Mouse (Mus musculus) brain, adult 2 months (tissue): ENCODE measurements around the gene Atcay.
"Not testable (repeated sequence)": the region's sequence is repeated elsewhere in the genome, so short reads cannot be mapped to it uniquely, and the experiment has no call there.

Experiments
- DNase-seq: peaks from one replicate; pipeline ENCODE4 v3.0.0; 2011; ENCODE audit warnings: low read depth, low spot score

Atcay gene

DNA sequence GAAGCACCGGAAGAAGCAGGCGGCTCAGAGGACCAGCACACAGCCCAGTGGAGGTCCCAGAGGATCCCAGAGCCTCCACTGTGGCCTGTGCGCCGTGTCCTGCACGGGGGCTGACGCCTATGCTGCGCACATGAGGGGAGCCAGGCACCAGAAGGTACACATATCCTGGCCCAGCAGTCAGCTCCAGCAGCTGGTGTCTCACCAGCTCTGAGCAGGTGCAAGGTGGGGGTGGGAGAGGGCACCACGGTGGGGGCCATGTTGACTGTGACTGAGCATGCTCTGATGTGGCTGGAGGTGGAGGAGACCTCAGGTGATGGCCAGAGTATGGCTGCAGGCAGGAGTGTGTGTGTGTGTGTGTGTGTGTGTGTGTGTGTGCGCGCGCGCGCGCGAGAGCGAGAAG lies 11.4 kb upstream of the Atcay start:
- DNase-seq, result no peak

DNA sequence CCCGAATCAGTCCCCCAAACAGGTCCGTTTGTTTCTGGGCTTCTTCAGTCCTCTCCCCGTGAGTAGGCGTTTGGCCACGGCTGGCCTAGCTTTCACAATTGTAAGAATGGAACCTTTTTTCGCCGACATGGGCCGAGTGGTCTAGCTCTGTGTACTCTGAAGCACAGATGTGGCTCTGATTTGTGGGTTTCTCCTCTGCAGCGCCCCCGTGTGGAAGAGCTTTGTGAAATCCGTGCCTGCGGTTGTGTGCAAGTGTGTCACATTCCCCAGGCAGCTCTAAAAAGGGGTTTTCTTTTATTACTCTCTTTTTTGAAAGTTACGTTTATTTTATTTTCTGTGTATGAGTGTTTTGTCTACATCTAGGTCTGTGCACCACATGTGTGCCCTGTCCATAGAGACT lies 10.2 kb upstream of the Atcay start:
- DNase-seq, result peak; percentile 84

DNA sequence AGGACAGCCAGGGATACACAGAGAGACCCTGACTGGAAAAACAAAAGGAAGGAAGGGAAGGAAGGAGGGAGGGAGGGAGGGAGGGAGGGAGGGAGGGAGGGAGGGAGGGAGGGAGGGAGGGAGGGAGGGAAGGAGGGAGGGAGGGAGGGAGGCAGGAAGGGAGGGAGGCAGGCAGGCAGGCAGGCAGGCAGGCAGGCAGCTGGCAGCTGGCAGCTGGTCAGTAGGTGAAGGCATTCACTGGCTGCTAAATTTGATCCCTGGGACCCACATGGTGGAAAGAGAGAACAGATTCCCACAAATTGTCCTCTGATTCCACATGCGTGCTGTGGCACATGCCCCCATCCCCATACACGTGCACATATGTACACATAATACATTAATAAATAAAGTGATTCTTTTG lies 8.0 kb upstream of the Atcay start:
- no peak for DNase-seq

DNA sequence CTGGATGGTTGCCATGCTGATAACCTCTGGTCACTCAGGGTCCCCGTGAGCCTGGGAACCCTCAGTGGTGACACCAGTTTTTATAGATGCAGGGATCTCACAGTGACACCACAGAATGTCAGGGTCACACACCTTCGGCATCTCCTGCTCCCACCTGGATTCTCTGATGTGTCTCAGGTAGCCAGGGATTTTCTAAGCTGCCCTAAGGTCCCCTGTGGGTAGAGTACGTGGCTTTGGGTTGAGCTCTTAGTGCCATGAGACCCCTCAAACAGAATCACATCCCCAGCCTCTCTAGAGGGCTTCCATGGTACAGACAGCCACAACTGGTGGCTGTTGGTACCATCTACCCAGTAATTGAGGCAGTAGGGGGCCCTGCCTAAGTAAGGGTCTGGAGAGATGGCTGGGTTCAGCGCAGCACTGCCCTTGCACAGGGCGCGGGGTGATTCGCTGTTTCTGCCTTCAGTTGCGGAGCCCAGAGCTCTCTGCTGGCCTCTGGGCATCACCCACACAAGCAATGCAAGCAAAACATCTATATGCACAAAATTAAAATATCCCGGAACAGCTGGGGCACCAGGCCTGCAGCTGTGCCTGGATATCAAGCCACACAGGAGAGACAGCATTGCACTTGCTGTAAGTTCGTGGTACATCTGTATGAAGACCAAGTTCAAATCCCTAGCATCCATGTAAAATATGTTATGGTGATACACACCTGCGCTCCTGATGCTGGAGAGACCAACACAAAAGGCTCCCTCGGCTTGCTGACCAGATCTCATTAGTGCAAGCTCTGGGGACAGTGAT lies 6.0 kb upstream of the Atcay start:
- DNase-seq, result no peak

DNA sequence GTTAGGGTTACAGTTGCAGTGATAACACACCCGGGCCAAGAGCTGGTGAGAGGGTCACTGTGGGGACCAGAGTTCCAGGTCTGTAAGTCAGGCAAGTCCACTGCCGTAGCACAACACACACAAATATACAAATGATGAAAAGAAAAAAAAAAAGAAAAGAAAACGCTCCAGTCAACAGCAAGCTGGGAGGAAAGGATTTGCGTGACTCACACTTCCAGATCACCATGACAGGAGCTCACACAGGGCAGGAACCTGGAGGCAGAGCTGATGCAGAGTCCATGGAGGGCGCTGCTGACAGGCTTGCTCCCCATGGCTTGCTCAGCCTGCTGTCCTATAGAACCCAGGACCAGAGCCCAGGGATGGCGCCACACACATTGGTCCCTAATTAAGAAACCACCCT lies 3.6 kb upstream of the Atcay start:
- peak; percentile 61 for DNase-seq

DNA sequence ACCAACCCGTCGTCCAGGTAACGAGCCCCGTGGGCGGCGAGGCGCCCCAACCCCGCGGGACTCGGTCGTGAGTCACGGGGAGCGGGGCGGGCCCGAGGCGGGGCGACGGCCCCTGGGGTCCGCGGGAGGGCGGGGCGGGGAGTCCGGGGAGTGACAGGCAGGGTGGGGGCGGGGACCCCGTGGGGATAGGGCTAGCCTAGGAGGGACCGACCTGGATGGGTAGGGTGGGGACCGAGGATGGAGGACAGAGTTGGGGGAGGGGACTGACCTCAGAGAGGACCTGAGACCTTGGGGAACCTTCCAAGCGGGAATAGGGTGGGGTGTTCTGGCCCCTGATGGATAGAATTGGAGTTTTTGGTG lies 2.6 kb upstream of the Atcay start:
- no peak for DNase-seq

DNA sequence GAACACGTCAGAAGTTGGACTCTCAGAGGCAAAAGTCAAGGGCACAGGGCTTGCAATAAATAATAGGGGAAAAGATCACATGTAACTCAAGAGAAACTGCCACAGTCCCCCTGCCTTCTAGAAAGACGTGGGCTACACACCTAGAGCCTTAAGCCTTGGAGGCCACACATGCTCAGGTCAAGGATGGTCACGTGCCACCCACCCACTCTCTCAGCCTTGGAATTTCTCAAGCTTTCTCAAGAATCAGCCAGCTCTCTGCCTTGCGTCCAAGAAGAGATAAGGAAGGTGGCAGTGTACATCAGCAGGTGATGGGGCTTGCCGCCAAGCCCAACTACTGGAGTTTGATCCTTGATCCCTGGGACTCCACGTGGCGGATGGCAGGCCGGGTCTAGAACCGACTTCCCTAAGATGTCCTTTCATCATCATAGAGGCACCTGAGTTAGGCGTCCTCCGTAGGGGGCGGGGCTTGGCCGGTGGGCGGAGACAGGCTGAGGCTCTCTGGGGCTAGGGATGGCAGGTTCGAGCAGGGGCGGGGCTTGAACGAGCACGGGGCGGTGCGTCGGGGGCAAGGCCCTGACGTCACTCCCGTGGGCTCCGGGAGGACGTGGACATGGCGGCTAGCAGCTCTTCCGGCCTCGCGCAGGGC lies 2.1 kb upstream of the Atcay start, which contains the start of gene Zfr2:
Zfr2 (plus strand) TSS at position 576 of the 646 bp plus-strand sequence.
- DNase-seq, result peak; percentile 96

DNA sequence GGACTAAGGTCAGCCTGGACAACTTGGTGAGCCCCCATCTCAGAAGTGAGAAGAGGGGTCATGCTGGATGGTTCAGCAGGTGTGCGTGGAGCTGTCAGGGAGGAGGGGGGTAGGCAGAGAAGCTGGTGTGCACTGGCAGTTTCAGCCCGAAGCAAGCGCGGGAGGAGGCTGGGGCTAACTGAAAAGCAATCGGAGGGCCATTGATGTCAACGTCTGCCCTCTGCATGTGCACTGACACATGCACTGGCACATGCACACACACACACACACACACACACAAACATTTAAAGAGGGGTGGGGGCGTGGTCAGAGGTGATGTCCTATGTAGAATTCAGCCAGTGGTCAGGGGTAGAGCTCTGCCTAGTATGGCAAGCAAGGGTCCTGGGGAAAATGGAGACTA lies 803 bp upstream of the Atcay start:
- no peak for DNase-seq

DNA sequence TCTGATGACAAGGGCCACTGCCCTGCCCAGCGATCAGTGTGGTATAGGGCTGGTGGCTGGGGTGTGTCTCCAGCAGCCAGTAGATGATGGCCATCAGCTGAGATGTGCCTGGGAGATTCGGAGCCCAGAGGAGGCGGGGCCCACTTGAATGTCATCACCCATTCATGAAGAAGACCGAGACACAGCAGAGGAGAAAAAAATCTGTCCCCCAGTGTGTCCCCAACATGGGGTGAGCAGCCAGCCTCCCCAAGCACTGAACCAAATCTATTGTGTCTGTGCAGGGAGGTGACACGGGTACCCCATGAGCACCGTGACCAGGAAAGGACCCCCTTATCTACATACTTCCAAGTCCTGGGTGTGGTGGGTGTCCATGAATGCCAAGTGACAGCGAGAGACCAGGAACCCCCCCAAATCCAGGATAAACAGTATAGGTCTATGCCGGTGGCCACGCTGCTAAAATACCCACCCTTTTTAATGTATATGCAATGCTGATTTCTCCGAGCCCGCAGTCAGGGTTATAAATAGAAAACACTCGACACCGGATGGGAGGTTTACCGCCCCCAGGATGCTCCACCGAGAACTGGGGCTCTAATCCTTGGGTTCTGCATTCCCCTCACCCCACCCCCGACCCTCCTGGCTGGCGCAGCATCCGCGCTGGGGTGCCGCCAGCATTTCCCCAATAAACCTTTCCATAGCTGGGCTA lies 747 bp downstream of the Atcay start:
- peak; percentile 78 for DNase-seq

DNA sequence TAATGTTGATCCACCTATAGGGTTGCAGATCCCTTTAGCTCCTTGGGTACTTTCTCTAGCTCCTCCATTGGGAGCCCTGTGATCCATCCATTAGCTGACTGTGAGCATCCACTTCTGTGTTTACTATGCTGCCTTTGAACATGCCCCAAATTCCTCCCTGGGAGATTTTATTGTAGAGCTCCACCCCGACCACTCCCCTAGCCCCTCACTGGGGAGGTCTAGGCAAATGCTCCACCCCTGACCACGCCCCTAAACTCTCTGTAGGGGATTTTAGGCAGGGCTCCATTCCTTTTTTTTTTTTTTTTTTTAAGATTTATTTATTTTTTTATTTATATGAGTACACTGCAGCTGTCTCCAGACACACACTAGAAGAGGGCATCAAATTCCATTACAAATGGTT lies 6.9 kb downstream of the Atcay start:
- not testable (repeated sequence) for DNase-seq

DNA sequence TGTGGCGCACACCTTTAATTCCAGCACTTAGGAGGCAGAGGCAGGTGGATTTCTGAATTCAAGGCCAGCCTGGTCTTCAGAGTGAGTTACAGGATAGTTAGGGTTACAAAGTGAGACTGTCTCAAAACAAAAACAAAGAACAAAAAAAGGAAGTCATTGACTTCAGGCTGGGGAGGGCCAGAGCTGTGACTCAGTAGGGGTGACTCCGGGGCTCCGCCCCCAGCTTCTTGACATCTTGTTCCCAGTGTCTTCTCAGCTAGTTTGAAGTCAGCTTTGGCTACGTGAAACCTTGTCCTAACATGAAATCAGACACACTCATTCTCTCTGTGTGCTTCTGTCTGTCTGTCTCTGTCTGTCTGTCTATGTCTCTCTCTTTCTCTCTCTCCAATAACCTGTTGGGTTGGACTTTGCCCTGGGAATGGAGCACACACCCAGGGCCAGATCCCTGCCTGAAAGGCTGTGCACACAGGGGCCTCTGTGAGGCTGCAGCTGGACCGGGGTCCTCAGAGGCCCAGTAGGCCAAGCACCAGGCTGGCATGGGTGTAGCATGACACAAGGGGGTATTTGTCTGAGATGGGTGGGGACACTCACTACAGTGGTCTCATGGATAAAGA lies 9.1 kb downstream of the Atcay start:
- no peak for DNase-seq

DNA sequence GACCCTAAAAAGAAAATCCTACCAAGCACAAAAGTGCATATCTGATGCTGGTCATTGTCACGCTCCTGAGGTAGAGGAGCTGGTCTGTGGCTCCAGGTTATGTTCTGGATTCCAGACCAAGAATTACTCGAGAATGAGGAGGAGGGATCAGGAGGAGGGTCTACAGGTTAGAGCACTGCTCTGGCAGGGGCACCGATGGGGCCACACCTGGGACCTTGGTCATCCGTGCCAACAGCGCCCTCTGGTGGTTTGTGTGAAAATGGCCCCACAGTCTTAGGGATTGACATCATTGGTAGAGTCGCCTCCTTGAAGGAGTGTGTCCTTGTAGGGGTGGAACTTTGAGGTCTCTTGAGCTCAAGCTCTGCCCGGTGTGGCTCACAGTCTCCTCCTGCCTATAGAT lies 12.7 kb downstream of the Atcay start:
- DNase-seq, result peak; percentile 64

DNA sequence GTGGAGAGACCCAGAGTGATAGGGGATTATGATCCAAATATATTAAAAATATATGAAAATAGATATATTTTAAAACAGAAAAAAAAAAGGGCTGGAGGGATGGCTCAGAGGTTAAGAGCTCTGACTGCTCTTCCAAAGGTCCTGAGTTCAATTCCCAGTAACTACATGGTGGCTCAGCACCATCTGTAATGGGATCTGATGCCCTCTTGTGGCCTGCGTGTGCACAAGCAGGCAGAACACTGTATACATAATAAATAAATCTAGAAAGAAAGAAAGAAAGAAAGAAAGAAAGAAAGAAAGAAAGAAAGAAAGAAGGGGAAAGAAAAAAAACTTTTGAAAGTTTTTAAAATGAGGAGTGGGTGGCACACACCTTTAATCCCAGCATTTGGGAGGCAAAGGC lies 13.4 kb downstream of the Atcay start:
- DNase-seq, result not testable (repeated sequence)

DNA sequence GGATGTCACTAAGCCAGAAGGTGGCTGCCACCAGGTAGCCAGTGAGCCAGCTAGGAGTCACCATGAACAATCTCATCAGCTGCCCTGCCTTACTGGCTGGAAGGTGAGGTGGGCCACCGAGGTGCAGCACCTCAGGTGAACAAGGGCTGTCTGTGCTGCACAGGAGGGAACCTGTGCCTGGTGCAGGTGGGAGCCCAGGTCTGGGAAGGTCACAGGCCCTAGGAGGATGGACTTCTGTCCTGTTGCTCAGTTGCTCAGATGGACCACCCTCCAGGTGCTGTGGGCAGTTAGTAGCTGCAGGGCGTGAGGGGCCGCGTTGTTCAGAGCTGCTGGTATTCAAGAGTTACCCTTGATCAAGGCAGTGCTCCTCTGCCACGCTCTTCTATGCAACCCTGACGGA lies 13.8 kb downstream of the Atcay start:
- no peak for DNase-seq

DNA sequence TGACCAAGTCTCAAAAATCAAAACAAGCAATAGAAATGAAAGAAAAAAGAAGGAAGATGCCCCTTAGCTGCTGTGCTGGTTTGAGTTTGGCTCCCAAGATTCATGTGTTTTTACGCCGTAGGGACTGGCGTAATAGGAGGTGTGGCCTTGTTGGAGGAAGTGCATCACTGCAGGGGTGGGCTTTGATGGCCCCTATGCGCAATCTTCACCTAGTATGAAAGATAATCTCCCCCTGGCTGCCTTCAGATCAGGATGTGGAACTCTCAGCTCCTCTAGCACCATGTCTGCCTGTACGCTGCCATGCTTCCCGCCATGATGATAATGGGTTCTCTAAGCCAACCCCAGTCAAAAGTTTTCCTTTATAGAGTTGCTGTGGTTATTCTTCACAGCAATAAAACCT lies 14.4 kb downstream of the Atcay start:
- DNase-seq, result no peak

DNA sequence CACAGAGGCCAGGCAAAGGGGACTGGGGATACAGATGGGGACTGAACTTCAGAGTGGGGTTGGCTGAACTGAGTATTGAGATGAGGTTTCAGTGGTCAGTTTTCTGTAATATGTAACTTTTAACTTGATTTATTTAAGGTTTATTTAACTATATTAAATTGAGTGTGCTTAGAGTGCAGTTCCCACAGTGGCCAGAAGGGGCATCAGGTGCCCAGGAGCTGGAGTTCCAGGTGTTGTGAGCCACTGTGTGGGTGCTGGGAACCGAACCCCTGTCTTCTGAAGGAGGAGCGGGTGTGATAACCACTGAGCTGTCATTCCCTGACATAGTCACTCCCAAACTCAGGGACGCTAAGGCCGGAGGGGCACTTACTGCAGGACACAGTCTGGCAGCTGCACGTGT lies 20.5 kb downstream of the Atcay start:
- no peak for DNase-seq

DNA sequence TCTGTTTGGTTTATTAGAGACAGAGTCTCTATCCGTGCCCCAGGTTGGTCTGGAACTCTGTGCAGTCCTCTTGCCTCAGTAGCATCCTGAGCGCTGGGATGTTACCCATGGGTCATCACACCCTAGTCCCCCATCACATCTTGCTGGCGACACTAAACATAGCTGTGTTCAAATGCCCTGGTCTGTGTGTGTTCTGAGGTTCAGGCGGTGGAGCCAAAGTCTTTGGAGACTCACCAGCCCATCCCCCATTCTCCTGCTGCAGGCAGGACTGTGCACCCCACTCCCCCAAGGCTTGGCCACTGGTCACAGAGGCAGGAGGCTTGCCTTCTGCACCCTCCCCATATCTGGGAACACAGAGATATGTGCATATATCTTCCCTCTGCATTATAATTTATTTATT lies 26.5 kb downstream of the Atcay start:
- DNase-seq, result no peak

DNA sequence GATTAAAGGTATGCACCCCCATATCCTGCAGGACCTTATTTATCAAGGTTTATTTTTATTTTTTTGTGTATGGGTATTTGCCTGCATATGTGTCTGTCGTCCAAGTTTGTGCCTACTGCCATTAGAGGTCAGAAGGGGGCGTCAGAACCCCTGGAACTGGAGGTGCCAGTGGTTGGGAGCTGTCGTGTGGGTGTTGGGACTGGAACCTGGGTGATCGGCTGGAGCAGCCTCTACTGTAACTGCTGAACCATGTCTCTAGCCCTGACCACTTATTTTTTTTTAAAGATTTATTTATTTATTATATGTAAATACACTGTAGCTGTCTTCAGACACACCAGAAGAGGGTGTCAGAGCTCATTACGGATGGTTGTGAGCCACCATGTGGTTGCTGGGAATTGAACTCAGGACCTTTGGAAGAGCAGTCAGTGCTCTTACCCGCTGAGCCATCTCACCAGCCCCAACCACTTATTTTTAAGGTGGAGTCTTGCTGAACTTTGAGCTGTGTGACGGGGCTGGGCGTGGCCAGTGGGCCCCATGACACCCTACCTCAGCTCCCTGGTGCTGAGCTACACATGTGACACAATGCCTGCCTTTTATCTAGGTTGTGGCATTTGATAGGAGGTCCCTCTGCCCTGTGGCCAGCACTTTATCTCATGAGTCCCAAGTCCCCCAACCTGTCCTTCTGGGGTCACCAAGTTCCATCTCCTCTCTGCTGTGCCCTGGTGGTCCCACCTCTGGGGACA lies 27.5 kb downstream of the Atcay start:
- no peak for DNase-seq

DNA sequence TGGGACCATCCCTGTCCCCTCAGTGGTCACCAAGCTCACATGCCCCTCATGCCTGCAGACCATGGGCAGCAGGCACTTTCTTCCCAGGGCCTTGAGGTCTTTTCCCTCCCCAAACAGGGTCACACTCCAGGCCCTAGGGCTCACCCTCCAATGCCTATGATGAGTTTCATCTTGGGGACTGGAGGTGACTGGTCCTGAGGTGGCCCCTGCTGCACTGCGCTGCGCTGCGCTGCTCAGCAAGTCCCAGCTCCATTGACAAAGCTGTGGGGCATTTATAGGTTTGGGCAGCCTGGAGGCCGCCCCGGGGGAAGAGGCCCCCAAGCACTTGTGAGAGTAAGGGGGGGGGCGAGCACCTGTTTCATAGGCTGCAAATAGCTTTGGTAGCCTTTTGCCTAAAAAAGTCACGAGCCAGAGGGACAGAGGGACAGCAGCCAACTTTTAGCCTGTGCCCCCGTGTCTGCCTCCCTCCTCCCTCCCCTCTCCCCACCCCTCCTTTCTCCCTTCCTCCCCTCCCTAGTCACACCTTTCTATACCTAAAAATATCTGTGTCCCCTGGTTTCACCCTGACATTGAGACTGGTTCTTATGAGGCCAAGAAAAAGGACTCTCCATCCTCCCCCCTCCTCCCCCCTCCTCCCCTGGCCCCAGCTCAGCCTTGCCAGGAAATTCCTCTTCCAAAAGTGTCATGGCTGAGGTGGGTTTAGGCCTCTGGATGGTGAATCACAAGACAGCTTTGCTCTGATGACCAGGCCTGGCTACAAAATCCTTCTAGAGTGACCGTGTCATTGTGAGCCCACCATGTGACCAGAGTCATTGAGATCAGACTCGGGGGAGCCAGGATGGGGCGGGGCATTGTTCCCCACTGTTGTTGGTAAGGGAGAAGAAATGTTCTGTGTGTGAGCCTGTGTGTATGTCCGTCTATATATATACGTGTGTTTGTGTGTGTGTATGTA lies 28.6 kb downstream of the Atcay start, which contains the start of gene Nmrk2:
Nmrk2 (minus strand) TSS at position 245 of the 952 bp plus-strand sequence.
- no peak for DNase-seq

DNA sequence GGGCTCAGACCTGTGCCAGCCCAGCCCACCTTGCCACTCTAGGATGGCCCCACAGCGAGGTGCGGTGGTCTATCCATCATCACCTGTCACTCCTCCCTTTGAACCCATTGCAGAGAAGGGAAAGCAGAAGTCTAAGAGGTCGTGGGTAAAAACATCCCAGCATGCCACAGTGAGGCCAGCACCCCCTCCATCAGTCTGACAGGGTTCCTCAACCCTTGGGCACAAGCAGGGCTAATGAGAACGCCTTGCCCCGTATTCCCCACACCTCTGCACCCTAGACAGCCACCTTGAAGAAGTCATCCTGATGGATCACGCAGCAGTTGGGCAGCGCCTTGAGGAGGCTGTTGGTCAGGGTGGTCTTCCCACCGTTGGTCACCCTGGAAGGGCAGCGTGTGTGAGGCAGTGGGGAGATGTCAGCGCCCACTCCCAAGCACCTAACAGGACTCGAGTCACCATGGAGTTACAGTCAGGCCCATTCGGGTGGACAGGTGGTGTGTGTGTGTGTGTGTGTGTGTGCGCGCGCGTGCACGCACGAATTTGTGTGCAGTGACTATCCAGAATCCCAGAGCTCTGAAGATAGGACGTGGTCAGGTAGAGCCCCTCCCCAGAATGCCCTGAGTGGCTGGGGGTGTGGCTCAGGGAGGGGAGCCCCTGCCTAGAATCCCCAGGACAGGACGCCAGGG lies 29.9 kb downstream of the Atcay start:
- DNase-seq, result no peak
